Mouse (Mus musculus): ENCODE results near the gene Epha8. TPM values are rescaled to one million over a fixed set of nuclear protein-coding genes. Genes with fewer than 3 reads are reported as not detected.

Epha8 gene
- total and polyA plus RNA-seq, 3 experiments: 0.03 TPM; not detected in 2

DNA sequence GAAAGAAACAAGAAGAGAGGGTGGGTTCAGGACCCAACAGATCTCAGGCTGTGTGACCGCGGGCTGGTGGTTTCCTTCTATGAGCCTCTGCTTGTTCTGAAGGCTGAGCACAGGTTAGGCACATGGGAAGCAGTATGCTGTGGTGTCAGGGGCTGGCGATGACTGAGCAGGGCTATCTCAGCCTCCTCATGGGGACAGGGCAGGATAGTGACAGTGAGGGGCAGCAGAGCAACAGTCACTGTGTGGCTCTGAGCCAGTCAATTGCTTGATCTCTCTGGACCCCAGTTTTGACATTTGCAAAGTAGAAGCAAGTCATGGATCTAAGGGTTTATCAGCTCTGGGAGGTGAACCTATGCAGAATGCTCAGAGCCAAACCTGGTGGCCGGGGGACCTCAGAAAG is 65.5 kb downstream of the Epha8 start:
- no peak for TF ChIP-seq MAFK (IDR thresholded peaks at IDR 0.05; ENCODE audit: borderline replicate concordance, low read depth, low read length)
- H3K9ac ChIP-seq (ENCODE audit: control insufficient read depth, low read depth, low read length, poor library complexity, severe bottlenecking): no peak overlapping the region
- H3K9me3 ChIP-seq (replicated peaks; ENCODE audit: insufficient read depth, low read length): no peaks in the 10 kb centered on the region
- DNase-seq (ENCODE audit: low read depth, low spot score): no peak
- H3K79me2 ChIP-seq (ENCODE audit: control insufficient read depth, insufficient read depth, low read length, poor library complexity): no peaks in the 10 kb centered on the region
- no peaks in the 10 kb centered on the region for H3K27me3 ChIP-seq (ENCODE audit: control insufficient read depth in 1 of 2, insufficient read depth in 2 of 2, low read length in 2 of 2)
- no peaks in the 10 kb centered on the region for H3K36me3 ChIP-seq (ENCODE audit: control insufficient read depth in 1 of 2, insufficient read depth in 2 of 2, low read length in 2 of 2)
- H3K27ac ChIP-seq (ENCODE audit: control insufficient read depth, low read depth, low read length): no peak overlapping the region
- H3K4me3 ChIP-seq (ENCODE audit: control insufficient read depth in 1 of 2, insufficient read depth in 1 of 2, low read depth in 2 of 2, low read length in 2 of 2): no peak overlapping the region
- peaks cover 0 to 2% of the 10 kb centered on the region in 2 experiments; a peak in 1 of 4 replicates for H3K4me1 ChIP-seq (ENCODE audit: control insufficient read depth in 1 of 2, insufficient read depth in 2 of 2, low read length in 2 of 2)

DNA sequence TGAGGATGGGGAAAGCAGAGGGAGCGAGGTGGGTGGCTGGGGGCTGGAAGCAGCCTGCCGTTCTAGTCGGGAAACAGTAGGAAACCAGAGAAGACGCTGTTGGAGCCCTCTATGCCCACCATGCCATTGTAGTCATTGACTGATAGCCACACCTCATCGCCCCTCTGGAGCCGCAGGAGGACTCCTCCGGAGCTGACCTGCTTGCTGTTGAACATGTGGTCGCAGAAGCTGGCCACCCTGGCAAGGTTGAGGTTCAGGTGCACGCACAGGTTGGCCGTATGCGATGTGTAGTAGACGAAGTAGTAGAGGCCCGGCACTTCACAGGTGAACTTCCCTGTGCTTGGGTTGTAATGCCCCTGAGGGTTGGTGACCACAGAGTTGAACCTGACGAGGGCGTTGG is 66.6 kb downstream of the Epha8 start:
- TF ChIP-seq ZC3H11A (IDR thresholded peaks at IDR 0.05; ENCODE audit: low read depth, low read length) (no peak), HCFC1 (IDR thresholded peaks at IDR 0.05; ENCODE audit: low read depth, low read length) (no peak), MXI1 (IDR thresholded peaks at IDR 0.05; ENCODE audit: low read depth, low read length) (no peak), ZNF384 (IDR thresholded peaks at IDR 0.05; ENCODE audit: low read depth, low read length) (no peak), RAD21 (IDR thresholded peaks at IDR 0.05; ENCODE audit: low read depth, low read length) (no peak), POLR2AphosphoS5 (IDR thresholded peaks at IDR 0.05; ENCODE audit: borderline replicate concordance, low read depth, low read length) (no peak), RCOR1 (IDR thresholded peaks at IDR 0.05; ENCODE audit: low read depth, low read length) (no peak), CHD2 (IDR thresholded peaks at IDR 0.05; ENCODE audit: low read length) (no peak), POLR2A (IDR thresholded peaks at IDR 0.05; ENCODE audit: control insufficient read depth in 1 of 2, insufficient read depth in 1 of 2, low read depth in 1 of 2, low read length in 2 of 2, poor library complexity in 1 of 2) (no peak), KAT2A (conservative IDR thresholded peaks at IDR 0.05; ENCODE audit: low read depth, low read length) (no peak), GATA1 (IDR thresholded peaks at IDR 0.05; ENCODE audit: low read depth, low read length) (no peak), ZKSCAN1 (IDR thresholded peaks at IDR 0.05; ENCODE audit: low read depth, low read length) (no peak), NRF1 (IDR thresholded peaks at IDR 0.05; ENCODE audit: insufficient read depth, low read depth, low read length, poor library complexity, severe bottlenecking) (no peak), ZMIZ1 (IDR thresholded peaks at IDR 0.05; ENCODE audit: low read depth, low read length) (no peak), BHLHE40 (IDR thresholded peaks at IDR 0.05; ENCODE audit: borderline replicate concordance, low read depth, low read length) (no peak)
- no peak overlapping the region for H3K27ac ChIP-seq (ENCODE audit: control insufficient read depth, low read depth, low read length)
- peaks cover 0 to 3% of the 10 kb centered on the region in 2 experiments; a peak in 1 of 4 replicates for H3K4me1 ChIP-seq (ENCODE audit: control insufficient read depth in 1 of 2, insufficient read depth in 2 of 2, low read length in 2 of 2)
- H3K4me3 ChIP-seq (ENCODE audit: control insufficient read depth in 1 of 2, insufficient read depth in 1 of 2, low read depth in 2 of 2, low read length in 2 of 2): no peak overlapping the region
- H3K9ac ChIP-seq (ENCODE audit: control insufficient read depth, low read depth, low read length, poor library complexity, severe bottlenecking): no peak overlapping the region
- H3K36me3 ChIP-seq (ENCODE audit: control insufficient read depth in 1 of 2, insufficient read depth in 2 of 2, low read length in 2 of 2): no peaks in the 10 kb centered on the region
- H3K79me2 ChIP-seq (ENCODE audit: control insufficient read depth, insufficient read depth, low read length, poor library complexity): no peaks in the 10 kb centered on the region
- DNase-seq (ENCODE audit: low read depth, low spot score): no peak
- H3K27me3 ChIP-seq (ENCODE audit: control insufficient read depth in 1 of 2, insufficient read depth in 2 of 2, low read length in 2 of 2): no peaks in the 10 kb centered on the region
- no peaks in the 10 kb centered on the region for H3K9me3 ChIP-seq (replicated peaks; ENCODE audit: insufficient read depth, low read length)

Measured in MEL (cell line).